Mouse (Mus musculus): ENCODE results near the gene Caps2. TPM values are rescaled to one million over a fixed set of nuclear protein-coding genes. Genes with fewer than 3 reads are reported as not detected.
"Not testable (repeated sequence)": the region's sequence is repeated elsewhere in the genome, so short reads cannot be mapped to it uniquely, and the experiment has no call there.

The Caps2 gene
- polyA plus RNA-seq, 1 experiment from 2014 or later, result 0.23 TPM

DNA sequence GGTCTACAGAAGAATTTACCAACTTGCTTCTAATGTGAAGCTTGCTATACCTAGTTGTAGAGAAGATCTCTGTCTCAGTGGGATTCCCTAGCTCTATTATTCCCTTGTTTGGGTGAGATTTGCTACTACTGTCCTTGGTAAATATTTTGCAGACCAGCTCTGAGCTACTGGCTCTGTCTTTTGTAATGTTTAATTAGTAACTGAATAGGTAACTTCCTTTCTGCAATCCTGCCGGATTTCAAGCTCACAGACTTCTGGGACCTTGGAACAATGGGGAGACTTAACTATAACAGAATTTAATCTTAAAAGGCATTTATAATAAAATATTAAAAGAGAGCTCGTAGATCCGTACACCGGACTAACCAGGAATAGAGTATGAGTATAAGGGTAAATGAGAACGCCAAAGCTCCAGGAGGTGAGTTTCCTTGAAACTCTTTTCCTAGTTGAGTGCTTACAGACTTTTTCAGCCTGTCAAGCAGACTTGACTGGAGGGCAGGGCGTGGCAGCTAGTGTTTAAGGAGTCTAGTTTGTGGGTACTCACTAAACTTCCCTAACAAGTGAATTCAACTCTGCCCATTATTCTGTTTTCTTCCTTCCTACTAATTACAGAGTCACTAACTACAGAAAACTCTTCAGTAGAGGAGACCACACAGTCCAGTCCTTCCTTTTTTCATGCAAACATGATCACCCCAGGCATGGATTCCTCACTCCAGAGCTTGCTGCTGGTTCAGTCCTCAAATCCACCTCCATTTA is 65.8 kb downstream of the Caps2 start:
- DNase-seq (ENCODE audit: low spot score); H3K4me1 ChIP-seq; H3K9me3 ChIP-seq; H3K27me3 ChIP-seq (ENCODE audit: insufficient read depth, poor library complexity, severe bottlenecking); H3K27ac ChIP-seq; H3K4me3 ChIP-seq; H3K36me3 ChIP-seq: not testable (repeated sequence)
- WGBS, result 56% methylated on average over 6 of the region's 6 CpGs

DNA sequence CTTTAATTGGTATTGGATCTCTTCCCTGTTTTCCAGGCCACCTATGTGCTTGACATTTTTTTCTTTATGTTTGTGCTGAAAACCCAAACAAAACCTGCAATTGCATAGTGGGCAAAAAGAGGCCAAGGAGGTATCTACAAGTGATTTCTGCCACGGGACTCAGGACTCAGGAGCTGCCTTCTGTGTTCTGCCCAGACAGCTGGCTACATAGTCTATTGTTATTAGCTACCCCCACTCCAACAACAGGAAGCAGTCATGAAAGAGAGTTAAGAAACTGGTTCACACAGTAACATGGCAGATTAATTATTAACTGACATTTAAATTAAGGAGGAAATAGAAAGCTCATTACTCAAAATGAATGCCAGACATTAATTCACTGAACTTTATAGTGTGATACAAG is 69.3 kb downstream of the Caps2 start:
- H3K27ac ChIP-seq; H3K36me3 ChIP-seq; H3K4me1 ChIP-seq; H3K4me3 ChIP-seq; DNase-seq (ENCODE audit: low spot score); H3K27me3 ChIP-seq (ENCODE audit: insufficient read depth, poor library complexity, severe bottlenecking); H3K9me3 ChIP-seq: not testable (repeated sequence)
- WGBS, result 29% methylated on average over 1 of the region's 1 CpGs

DNA sequence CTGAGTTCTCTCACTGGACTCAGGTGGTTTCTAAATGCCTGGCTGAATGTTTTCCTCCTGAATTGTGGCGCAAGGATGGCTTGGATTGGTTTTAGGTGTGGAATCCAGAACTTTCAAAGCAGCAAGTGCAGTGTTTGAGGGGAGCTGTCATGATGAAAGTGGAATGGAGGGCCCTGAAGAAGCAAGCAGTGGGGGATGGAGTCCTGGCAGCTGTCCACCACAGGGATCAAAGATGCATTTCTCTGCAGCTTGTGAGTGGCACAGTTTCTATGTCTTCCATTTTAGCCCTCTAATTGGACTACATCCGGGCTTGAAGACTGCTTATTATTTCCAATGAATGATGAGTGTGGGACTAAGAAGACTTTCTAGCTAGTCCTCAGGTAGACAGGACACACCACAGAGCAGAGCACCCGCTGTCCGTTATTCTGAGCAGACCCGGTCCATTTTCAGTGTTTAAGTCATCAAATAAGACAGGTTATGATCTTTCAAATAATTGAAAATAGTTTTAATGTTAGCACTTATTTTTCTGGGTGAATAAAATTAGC is 72.0 kb downstream of the Caps2 start:
- not testable (repeated sequence) for H3K9me3 ChIP-seq; DNase-seq (ENCODE audit: low spot score); H3K27me3 ChIP-seq (ENCODE audit: insufficient read depth, poor library complexity, severe bottlenecking); H3K4me1 ChIP-seq; H3K36me3 ChIP-seq; H3K4me3 ChIP-seq; H3K27ac ChIP-seq
- 85% methylated on average over 5 of the region's 5 CpGs for WGBS

DNA sequence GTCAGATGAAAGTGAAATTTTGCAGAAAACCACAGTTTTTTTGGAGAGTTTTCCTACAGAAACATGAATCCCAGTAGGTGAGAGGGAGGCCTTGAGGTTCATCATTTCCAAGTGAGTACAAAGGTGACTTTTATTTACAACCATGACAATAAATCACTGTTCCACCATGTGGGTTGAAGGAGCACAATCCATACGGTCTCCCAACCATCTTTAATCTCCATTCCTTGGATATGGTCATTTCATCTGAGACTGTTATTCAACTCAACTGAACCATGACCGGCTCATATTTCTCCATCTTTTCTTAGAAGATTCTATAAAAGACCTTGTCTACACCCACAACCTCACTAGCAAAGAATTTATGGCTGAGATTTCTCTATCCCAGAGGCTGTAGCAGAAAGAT is 84.9 kb downstream of the Caps2 start:
- H3K27ac ChIP-seq, result no peak overlapping the region
- H3K27me3 ChIP-seq (ENCODE audit: insufficient read depth, poor library complexity, severe bottlenecking), result no peaks in the 10 kb centered on the region
- no peaks in the 10 kb centered on the region for H3K36me3 ChIP-seq
- no peak for DNase-seq (ENCODE audit: low spot score)
- no peaks in the 10 kb centered on the region for H3K9me3 ChIP-seq
- no peaks in the 10 kb centered on the region for H3K4me1 ChIP-seq
- WGBS, result 85% methylated on average over 2 of the region's 2 CpGs
- H3K4me3 ChIP-seq, result no peak overlapping the region

DNA sequence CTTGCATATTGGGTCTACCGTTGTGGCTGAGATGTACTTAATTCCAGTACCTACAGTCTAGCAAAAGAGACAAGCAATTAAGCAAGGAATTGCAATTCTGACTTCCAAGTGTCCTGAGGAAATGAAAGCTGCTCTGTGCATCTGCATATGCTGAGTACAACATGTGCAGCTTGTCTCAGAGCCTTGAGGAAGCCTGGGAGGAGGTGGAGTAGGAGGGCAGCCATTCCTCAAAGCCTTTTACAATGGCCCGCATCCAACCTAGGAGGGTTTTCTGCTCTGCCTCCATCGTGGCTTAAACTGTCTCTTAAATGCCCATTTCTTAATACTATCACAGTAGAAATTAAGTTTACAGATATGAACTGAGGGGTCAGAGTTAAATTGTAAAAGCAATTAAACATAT is 100.0 kb downstream of the Caps2 start:
- 79% methylated on average over 3 of the region's 3 CpGs for WGBS
- peaks cover 5% of the 10 kb centered on the region; the same call in 1 of the 2 replicates for H3K27me3 ChIP-seq (ENCODE audit: insufficient read depth, poor library complexity, severe bottlenecking)
- no peak overlapping the region for H3K4me3 ChIP-seq
- no peak for DNase-seq (ENCODE audit: low spot score)
- no peak overlapping the region for H3K27ac ChIP-seq
- H3K9me3 ChIP-seq, result no peaks in the 10 kb centered on the region
- no peaks in the 10 kb centered on the region for H3K4me1 ChIP-seq
- no peaks in the 10 kb centered on the region for H3K36me3 ChIP-seq

Other genes with a start within 250 kb of the Caps2 start
- 34.9 and 41.0 TPM in 2 replicates for gene Krr1, start 191.0 kb upstream of the Caps2 start, polyA plus RNA-seq (2016; fragmentation: Nextera tagmentation; extraction: Ambion mirVana)
- 0.71 and 1.6 TPM in 2 replicates for gene Glipr1, start 161.0 kb upstream of the Caps2 start, polyA plus RNA-seq (2016; fragmentation: Nextera tagmentation; extraction: Ambion mirVana)
- gene Glipr1l1, start 103.4 kb upstream of the Caps2 start, polyA plus RNA-seq (2016; fragmentation: Nextera tagmentation; extraction: Ambion mirVana), result not detected in 2 replicates
- gene Glipr1l2, start 80.3 kb upstream of the Caps2 start, polyA plus RNA-seq (2016; fragmentation: Nextera tagmentation; extraction: Ambion mirVana), result not detected in 2 replicates
- gene Glipr1l3, start 3.3 kb upstream of the Caps2 start, polyA plus RNA-seq (2016; fragmentation: Nextera tagmentation; extraction: Ambion mirVana), result not detected in 2 replicates
- 0.50 and 0.64 TPM in 2 replicates for gene Kcnc2, start 107.5 kb downstream of the Caps2 start, polyA plus RNA-seq (2016; fragmentation: Nextera tagmentation; extraction: Ambion mirVana)

Data from heart, embryonic 10.5 days (tissue).